Mouse (Mus musculus): ENCODE data around the gene Ppt1. TPM values are rescaled to one million over a fixed set of nuclear protein-coding genes. Genes with fewer than 3 reads are reported as not detected.
A peak's percentile ranks its signal among the peaks of the same experiment; 100 is the strongest.

The Ppt1 gene
- polyA plus RNA-seq, 1 experiment from 2014 or later = 102 TPM

DNA sequence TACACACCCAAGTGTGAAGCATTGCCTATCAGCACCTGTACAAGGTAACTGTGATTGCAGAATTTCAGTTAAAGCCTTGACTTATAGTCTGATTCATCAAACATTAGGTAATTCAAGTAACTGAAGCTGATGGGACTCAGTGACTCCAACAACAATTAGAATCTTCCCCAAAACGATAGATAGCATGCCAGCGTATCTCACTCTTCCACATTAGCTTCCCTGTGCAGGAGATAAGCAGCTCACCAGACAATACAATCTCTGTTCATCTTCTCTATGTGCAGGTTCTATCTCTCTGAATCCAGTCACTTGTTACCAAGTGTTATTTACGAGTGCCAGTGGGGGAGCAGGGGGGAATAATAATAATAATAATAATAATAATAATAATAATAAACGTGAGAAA, 37.5 kb downstream of the Ppt1 start:
- no peak overlapping the region for H3K4me2 ChIP-seq (ENCODE audit: low read depth, low read length)
- no peak for ATAC-seq (ENCODE audit: low read depth)

DNA sequence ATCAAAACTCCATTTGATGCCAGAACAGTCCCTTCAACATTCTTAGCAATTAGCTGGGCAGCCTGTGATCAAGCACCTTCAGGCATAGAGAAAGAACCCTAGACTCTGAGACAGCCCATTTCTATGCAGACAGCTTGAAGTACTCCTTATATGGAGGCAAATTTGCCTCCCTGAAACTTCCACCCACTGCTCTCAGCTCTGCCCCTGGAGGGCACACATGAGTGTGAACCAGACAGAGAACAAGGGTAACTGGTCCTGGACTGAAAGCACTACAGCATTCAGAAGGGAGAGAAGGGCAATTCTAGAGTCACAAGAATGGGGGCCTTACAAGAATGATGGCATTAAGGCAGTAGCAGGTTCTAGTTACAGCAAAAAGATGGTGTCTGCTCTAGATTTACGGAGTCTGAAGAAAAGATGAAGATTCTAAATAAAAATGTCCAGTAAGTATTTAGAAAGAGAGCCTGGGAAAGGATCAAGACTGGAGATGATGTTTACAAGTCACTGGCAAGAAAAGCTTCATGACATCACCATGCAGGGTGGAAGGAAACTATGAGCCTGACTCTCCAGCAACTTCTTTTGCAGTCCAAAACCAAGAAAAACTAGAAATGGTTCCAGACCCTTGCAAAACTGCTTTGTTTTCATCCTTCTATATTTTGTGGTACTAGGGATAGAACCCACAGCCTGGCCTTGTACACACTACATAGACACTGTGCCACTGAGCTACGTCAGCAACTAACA, 42.5 kb downstream of the Ppt1 start:
- no peaks in the 10 kb centered on the region for H3K27me3 ChIP-seq (ENCODE audit: control insufficient read depth, insufficient read depth, low read length)
- H3K9ac ChIP-seq (replicated peaks; ENCODE audit: low read depth, low read length) = no peak overlapping the region
- H3K4me2 ChIP-seq (ENCODE audit: low read depth, low read length) = no peak overlapping the region
- H3K4me1 ChIP-seq (ENCODE audit: control insufficient read depth, insufficient read depth, low read length) = no peaks in the 10 kb centered on the region; the same call in 1 of the 2 replicates
- no peak for ATAC-seq (ENCODE audit: low read depth)
- H3K27ac ChIP-seq (ENCODE audit: low read depth, low read length) = no peak overlapping the region
- 92% methylated on average over 2 of the region's 2 CpGs for WGBS
- no peaks in the 10 kb centered on the region for H3K9me3 ChIP-seq (ENCODE audit: control insufficient read depth, low read length)
- no peaks in the 10 kb centered on the region for H3K36me3 ChIP-seq (ENCODE audit: control insufficient read depth, insufficient read depth, low read length)
- H3K4me3 ChIP-seq (ENCODE audit: low read depth, low read length) = no peak overlapping the region

More for the DNA sequence above, 37.5 kb downstream of the Ppt1 start:
- Histone ChIP-seq H3K36me3 (ENCODE audit: control insufficient read depth, insufficient read depth, low read length) (peaks cover 26% of the 10 kb centered on the region), H3K4me1 (ENCODE audit: control insufficient read depth, insufficient read depth, low read length) (no peaks in the 10 kb centered on the region), H3K9ac (replicated peaks; ENCODE audit: low read depth, low read length) (no peak overlapping the region), H3K27ac (ENCODE audit: low read depth, low read length) (no peak overlapping the region), H3K27me3 (ENCODE audit: control insufficient read depth, insufficient read depth, low read length) (no peaks in the 10 kb centered on the region), H3K9me3 (ENCODE audit: control insufficient read depth, low read length) (no peaks in the 10 kb centered on the region), H3K4me3 (ENCODE audit: low read depth, low read length) (no peak overlapping the region)
- WGBS = 91% methylated on average over 4 of the region's 4 CpGs

DNA sequence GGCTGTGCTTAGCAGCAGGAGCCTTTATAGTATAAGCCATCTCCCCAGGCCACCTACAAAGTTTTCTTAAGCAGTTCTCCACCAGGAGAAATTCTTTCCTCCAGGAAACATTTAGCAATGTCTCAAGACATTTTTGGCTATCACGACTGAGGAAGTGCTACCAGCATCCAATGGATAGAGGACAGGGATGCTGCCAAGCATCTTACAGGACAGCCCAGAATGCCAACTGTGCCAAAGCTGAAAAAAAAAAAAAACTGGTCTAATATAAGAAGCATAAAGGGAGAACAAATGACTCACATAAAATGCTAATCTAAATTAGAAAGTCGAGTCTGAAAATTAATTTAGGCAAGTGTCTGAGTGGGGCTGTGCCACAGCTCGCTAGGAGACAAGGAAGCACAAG, 46.5 kb downstream of the Ppt1 start:
- no peak overlapping the region for H3K9ac ChIP-seq (replicated peaks; ENCODE audit: low read depth, low read length)
- no peaks in the 10 kb centered on the region for H3K9me3 ChIP-seq (ENCODE audit: control insufficient read depth, low read length)
- no peaks in the 10 kb centered on the region for H3K27me3 ChIP-seq (ENCODE audit: control insufficient read depth, insufficient read depth, low read length)
- H3K4me1 ChIP-seq (ENCODE audit: control insufficient read depth, insufficient read depth, low read length) = peaks cover 15% of the 10 kb centered on the region
- no peak overlapping the region for H3K4me2 ChIP-seq (ENCODE audit: low read depth, low read length)
- no peak overlapping the region for H3K27ac ChIP-seq (ENCODE audit: low read depth, low read length)
- WGBS = 83% methylated on average over 3 of the region's 3 CpGs
- ATAC-seq (ENCODE audit: low read depth) = no peak
- H3K4me3 ChIP-seq (ENCODE audit: low read depth, low read length) = no peak overlapping the region
- H3K36me3 ChIP-seq (ENCODE audit: control insufficient read depth, insufficient read depth, low read length) = no peaks in the 10 kb centered on the region

DNA sequence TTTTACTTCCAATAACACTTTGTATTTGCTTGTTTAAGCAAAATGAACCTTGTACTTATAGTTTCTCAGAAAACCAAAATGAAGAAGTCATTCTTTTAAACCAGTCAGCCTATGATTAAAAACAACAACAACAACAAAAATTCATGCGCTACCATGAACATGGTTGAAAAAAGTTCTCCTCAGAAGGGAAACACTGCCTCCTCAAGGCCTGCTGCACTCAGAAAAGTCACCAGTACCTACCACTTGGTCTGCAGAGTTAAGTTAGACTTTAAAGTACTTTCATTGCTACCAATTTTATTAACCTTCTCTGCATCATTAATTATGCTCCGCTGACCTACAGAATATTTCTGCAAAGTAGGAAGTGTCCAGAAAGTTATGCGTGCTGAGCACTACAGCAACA, 47.3 kb downstream of the Ppt1 start:
- H3K27ac ChIP-seq (ENCODE audit: low read depth, low read length) = no peak overlapping the region
- H3K9ac ChIP-seq (replicated peaks; ENCODE audit: low read depth, low read length) = no peak overlapping the region
- peaks cover 15% of the 10 kb centered on the region for H3K4me1 ChIP-seq (ENCODE audit: control insufficient read depth, insufficient read depth, low read length)
- 91% methylated on average over 3 of the region's 3 CpGs for WGBS
- H3K4me3 ChIP-seq (ENCODE audit: low read depth, low read length) = no peak overlapping the region
- H3K9me3 ChIP-seq (ENCODE audit: control insufficient read depth, low read length) = no peaks in the 10 kb centered on the region
- H3K4me2 ChIP-seq (ENCODE audit: low read depth, low read length) = no peak overlapping the region
- H3K27me3 ChIP-seq (ENCODE audit: control insufficient read depth, insufficient read depth, low read length) = no peaks in the 10 kb centered on the region
- no peaks in the 10 kb centered on the region for H3K36me3 ChIP-seq (ENCODE audit: control insufficient read depth, insufficient read depth, low read length)
- no peak for ATAC-seq (ENCODE audit: low read depth)

GRCm38 (mm10) chr4:122884051-122884450, 48.0 kb downstream of the Ppt1 start:
- Histone ChIP-seq H3K4me1 (ENCODE audit: control insufficient read depth, insufficient read depth, low read length) (peaks cover 15% of the 10 kb centered on the region), H3K36me3 (ENCODE audit: control insufficient read depth, insufficient read depth, low read length) (no peaks in the 10 kb centered on the region), H3K27ac (ENCODE audit: low read depth, low read length) (no peak overlapping the region; the same call in 1 of the 2 replicates), H3K9ac (replicated peaks; ENCODE audit: low read depth, low read length) (no peak overlapping the region), H3K4me3 (ENCODE audit: low read depth, low read length) (no peak overlapping the region), H3K9me3 (ENCODE audit: control insufficient read depth, low read length) (no peaks in the 10 kb centered on the region), H3K4me2 (ENCODE audit: low read depth, low read length) (0 out of 2 replicates have a peak overlapping the region, but pooled peaks have one; percentile 76), H3K27me3 (ENCODE audit: control insufficient read depth, insufficient read depth, low read length) (no peaks in the 10 kb centered on the region; the same call in 1 of the 2 replicates)
- 79% methylated on average over 2 of the region's 2 CpGs for WGBS
- ATAC-seq (ENCODE audit: low read depth) = no peak

GRCm38 (mm10) chr4:122884481-122885340, 48.7 kb downstream of the Ppt1 start:
- H3K4me2 ChIP-seq (ENCODE audit: low read depth, low read length) = peak overlapping the region; percentile 76

GRCm38 (mm10) chr4:122885768-122886578, 49.9 kb downstream of the Ppt1 start, which contains the start of gene Cap1:
TSS of gene Cap1 (minus strand) at chr4:122886056.
- peaks cover 15% of the 10 kb centered on the region for H3K4me1 ChIP-seq (ENCODE audit: control insufficient read depth, insufficient read depth, low read length)
- H3K36me3 ChIP-seq (ENCODE audit: control insufficient read depth, insufficient read depth, low read length) = no peaks in the 10 kb centered on the region
- no peaks in the 10 kb centered on the region; the same call in 1 of the 2 replicates for H3K27me3 ChIP-seq (ENCODE audit: control insufficient read depth, insufficient read depth, low read length)
- H3K27ac ChIP-seq (ENCODE audit: low read depth, low read length) = peak within 1 kb of the TSS; percentile 99
- H3K9me3 ChIP-seq (ENCODE audit: control insufficient read depth, low read length) = no peaks in the 10 kb centered on the region
- under 1% methylated on average over 49 of the region's 49 CpGs for WGBS
- ATAC-seq (ENCODE audit: low read depth) = peak; percentile 95
- H3K4me3 ChIP-seq (ENCODE audit: low read depth, low read length) = peak within 1 kb of the TSS; percentile 65
- peak within 1 kb of the TSS; percentile 76 for H3K4me2 ChIP-seq (ENCODE audit: low read depth, low read length)
- peak within 1 kb of the TSS; percentile 80 for H3K9ac ChIP-seq (replicated peaks; ENCODE audit: low read depth, low read length)

More at GRCm38 (mm10) chr4:122884481-122885340, 48.7 kb downstream of the Ppt1 start:
- no peak for ATAC-seq (ENCODE audit: low read depth)
- Histone ChIP-seq H3K27ac (ENCODE audit: low read depth, low read length) (no peak overlapping the region; the same call in 1 of the 2 replicates), H3K4me3 (ENCODE audit: low read depth, low read length) (peak overlapping the region; percentile 65), H3K9me3 (ENCODE audit: control insufficient read depth, low read length) (no peaks in the 10 kb centered on the region), H3K27me3 (ENCODE audit: control insufficient read depth, insufficient read depth, low read length) (no peaks in the 10 kb centered on the region; the same call in 1 of the 2 replicates), H3K9ac (replicated peaks; ENCODE audit: low read depth, low read length) (peak overlapping the region; percentile 78; the same call in 1 of the 2 replicates), H3K36me3 (ENCODE audit: control insufficient read depth, insufficient read depth, low read length) (no peaks in the 10 kb centered on the region), H3K4me1 (ENCODE audit: control insufficient read depth, insufficient read depth, low read length) (peaks cover 15% of the 10 kb centered on the region)
- WGBS = 53% methylated on average over 12 of the region's 12 CpGs

DNA sequence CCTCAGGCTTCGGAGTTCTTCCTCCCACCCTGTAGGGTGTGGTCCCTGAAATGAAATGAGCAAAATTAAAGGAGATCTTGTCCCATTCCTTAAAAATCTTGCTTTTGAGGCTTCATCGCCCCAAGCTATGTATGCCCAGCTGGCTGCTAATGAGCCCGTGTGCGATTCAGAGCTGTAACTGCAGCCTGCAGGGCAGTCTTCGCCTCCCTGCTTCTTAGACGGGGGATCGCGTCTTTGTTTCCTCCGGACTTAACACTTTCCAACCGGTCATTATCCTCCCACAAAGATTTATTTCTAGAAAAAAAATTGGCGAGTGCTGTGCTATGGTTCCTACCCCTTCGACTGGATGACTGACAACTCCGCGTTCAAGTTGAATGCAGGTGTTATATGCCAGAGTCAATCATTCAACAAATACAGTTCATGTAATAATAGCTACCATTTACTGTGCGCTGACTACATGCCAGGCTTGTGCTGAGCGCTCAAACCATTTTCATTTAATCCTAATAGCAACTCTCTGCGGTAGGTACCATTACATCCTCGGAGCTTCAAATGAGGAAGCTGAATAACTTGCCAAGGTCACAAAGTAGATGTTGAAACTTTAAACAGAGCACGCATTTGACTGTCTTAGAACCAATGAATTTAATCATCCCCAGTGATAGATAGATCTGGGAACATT, 50.7 kb downstream of the Ppt1 start:
- Histone ChIP-seq H3K9ac (replicated peaks; ENCODE audit: low read depth, low read length) (peak overlapping the region; percentile 80), H3K4me3 (ENCODE audit: low read depth, low read length) (peak overlapping the region; percentile 65), H3K27me3 (ENCODE audit: control insufficient read depth, insufficient read depth, low read length) (no peaks in the 10 kb centered on the region; the same call in 1 of the 2 replicates), H3K9me3 (ENCODE audit: control insufficient read depth, low read length) (no peaks in the 10 kb centered on the region), H3K36me3 (ENCODE audit: control insufficient read depth, insufficient read depth, low read length) (no peaks in the 10 kb centered on the region), H3K4me1 (ENCODE audit: control insufficient read depth, insufficient read depth, low read length) (peaks cover 15% of the 10 kb centered on the region), H3K27ac (ENCODE audit: low read depth, low read length) (peak overlapping the region; percentile 99), H3K4me2 (ENCODE audit: low read depth, low read length) (peak overlapping the region; percentile 76)
- ATAC-seq (ENCODE audit: low read depth) = no peak; the same call in none of the 2 replicates
- 3% methylated on average over 19 of the region's 19 CpGs for WGBS
